In the genomic region with DNA sequence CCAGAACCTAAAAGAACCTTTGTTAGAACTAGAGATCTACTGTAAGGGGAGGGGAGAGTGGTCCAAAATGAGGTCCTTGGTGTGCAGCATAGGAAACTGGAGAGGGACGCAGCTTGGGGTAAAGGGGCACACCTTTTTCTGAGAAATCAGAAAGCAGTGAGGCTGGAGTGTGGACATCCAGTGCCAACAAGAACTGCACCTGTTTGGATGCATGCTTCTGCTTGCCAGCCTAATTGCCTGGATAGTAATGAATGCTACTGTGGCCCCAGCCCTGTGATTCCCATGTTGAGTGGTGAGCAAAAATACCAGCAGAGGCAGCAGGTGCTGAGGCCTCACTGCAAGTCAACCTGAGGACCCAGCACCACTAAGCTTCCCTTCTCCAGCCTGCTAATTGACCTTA, we compare ENCODE assay signal across 8 mouse cellular contexts. TPM values are rescaled to one million over a fixed set of nuclear protein-coding genes. Genes with fewer than 3 reads are reported as not detected.
DNase-seq lines count a peak whose midpoint lies in the region; ATAC-seq and TF ChIP-seq lines count a peak whose summit lies in the region.

No protein-coding gene starts in this region.

- H3K4me2 ChIP-seq in heart, embryonic 12.5 days, result peak overlapping the region; percentile 96
- peak overlapping the region; percentile 98 for H3K4me2 ChIP-seq in embryonic facial prominence, embryonic 11.5 days (ENCODE audit: low read depth, low read length)
- H3K4me2 ChIP-seq in intestine, postnatal 0 days (replicated peaks; ENCODE audit: low read depth), result peak overlapping the region; percentile 72
- H3K4me2 ChIP-seq in midbrain, embryonic 14.5 days (ENCODE audit: low read length), result peak overlapping the region; percentile 94

- H3K9ac ChIP-seq in heart, embryonic 12.5 days, result peak overlapping the region; percentile 79
- H3K9ac ChIP-seq in embryonic facial prominence, embryonic 11.5 days (replicated peaks; ENCODE audit: low read length), result peak overlapping the region; percentile 69
- H3K9ac ChIP-seq in intestine, postnatal 0 days (ENCODE audit: low read depth, low read length), result peak overlapping the region; percentile 68
- peak overlapping the region; percentile 75 for H3K9ac ChIP-seq in midbrain, embryonic 14.5 days (replicated peaks; ENCODE audit: low read length)

- no peaks in the 10 kb centered on the region for H3K36me3 ChIP-seq in heart, embryonic 12.5 days
- H3K36me3 ChIP-seq in embryonic facial prominence, embryonic 11.5 days (replicated peaks; ENCODE audit: control insufficient read depth, insufficient read depth, low read depth, low read length), result no peaks in the 10 kb centered on the region
- H3K36me3 ChIP-seq in intestine, postnatal 0 days (ENCODE audit: control insufficient read depth, insufficient read depth), result no peaks in the 10 kb centered on the region
- H3K36me3 ChIP-seq in midbrain, embryonic 14.5 days (ENCODE audit: control insufficient read depth, insufficient read depth, low read length), result no peaks in the 10 kb centered on the region

- no peak for TF ChIP-seq CTCF in intestine, postnatal 0 days (IDR thresholded peaks at IDR 0.05; ENCODE audit: low read depth)

- DNase-seq in heart, postnatal 4 days, result no peak
- DNase-seq in embryonic facial prominence, embryonic 11.5 days (ENCODE audit: low spot score), result no peak
- DNase-seq in midbrain, embryonic 14.5 days, result peak; percentile 17
- DNase-seq in cerebellum, adult 9-11 months, result no peak
- no peak for DNase-seq in thymus, postnatal 4 days
- DNase-seq in gastrocnemius, adult 18-20 months (ENCODE audit: low spot score), result no peak

- no peak overlapping the region for H3K27ac ChIP-seq in heart, embryonic 12.5 days (ENCODE audit: poor library complexity, severe bottlenecking)
- H3K27ac ChIP-seq in embryonic facial prominence, embryonic 11.5 days (replicated peaks; ENCODE audit: low read depth, low read length), result no peak overlapping the region
- no peak overlapping the region for H3K27ac ChIP-seq in intestine, postnatal 0 days (ENCODE audit: low read depth, low read length)
- no peak overlapping the region for H3K27ac ChIP-seq in midbrain, embryonic 14.5 days (replicated peaks; ENCODE audit: low read depth, low read length)

- no peaks in the 10 kb centered on the region for H3K9me3 ChIP-seq in heart, embryonic 12.5 days (replicated peaks)
- no peaks in the 10 kb centered on the region for H3K9me3 ChIP-seq in embryonic facial prominence, embryonic 11.5 days (replicated peaks; ENCODE audit: control insufficient read depth, low read length)
- H3K9me3 ChIP-seq in intestine, postnatal 0 days (ENCODE audit: control insufficient read depth), result no peaks in the 10 kb centered on the region
- H3K9me3 ChIP-seq in midbrain, embryonic 14.5 days (ENCODE audit: control insufficient read depth, low read length), result no peaks in the 10 kb centered on the region

- 0 out of 2 replicates have a peak, but pooled peaks have one; percentile 7 for ATAC-seq in heart, embryonic 12.5 days (ENCODE audit: insufficient number of reproducible peaks, low FRiP score)
- ATAC-seq in embryonic facial prominence, embryonic 11.5 days (replicated peaks; ENCODE audit: insufficient number of reproducible peaks, low FRiP score, low TSS enrichment, low read depth), result no peak
- ATAC-seq in intestine, postnatal 0 days, result peak; percentile 23; the same call in 1 of the 2 replicates
- ATAC-seq in midbrain, embryonic 14.5 days (ENCODE audit: low FRiP score, low TSS enrichment), result no peak

- H3K4me1 ChIP-seq in heart, embryonic 12.5 days (replicated peaks), result 0 out of 2 replicates have a peak, but pooled peaks cover 4% of the 10 kb centered on the region
- H3K4me1 ChIP-seq in embryonic facial prominence, embryonic 11.5 days (ENCODE audit: control insufficient read depth, insufficient read depth, low read length), result 0 out of 2 replicates have a peak, but pooled peaks cover 3% of the 10 kb centered on the region
- 0 out of 2 replicates have a peak, but pooled peaks cover 3% of the 10 kb centered on the region for H3K4me1 ChIP-seq in intestine, postnatal 0 days (replicated peaks; ENCODE audit: control insufficient read depth, insufficient read depth, low read length)
- peaks cover 9% of the 10 kb centered on the region; the same call in 1 of the 2 replicates for H3K4me1 ChIP-seq in midbrain, embryonic 14.5 days (ENCODE audit: control insufficient read depth, insufficient read depth, low read length)

- 42% methylated on average over 1 of the region's 1 CpGs for WGBS in heart, embryonic 12.5 days
- WGBS in embryonic facial prominence, embryonic 11.5 days, result 29% methylated on average over 1 of the region's 1 CpGs
- 45% methylated on average over 1 of the region's 1 CpGs for WGBS in intestine, postnatal 0 days
- 52% methylated on average over 1 of the region's 1 CpGs for WGBS in midbrain, embryonic 14.5 days

- peak overlapping the region; percentile 84 for H3K4me3 ChIP-seq in heart, embryonic 12.5 days
- peak overlapping the region; percentile 63 for H3K4me3 ChIP-seq in embryonic facial prominence, embryonic 11.5 days (ENCODE audit: low read depth, low read length)
- H3K4me3 ChIP-seq in intestine, postnatal 0 days (ENCODE audit: low read depth, low read length), result peak overlapping the region; percentile 66
- H3K4me3 ChIP-seq in midbrain, embryonic 14.5 days (replicated peaks; ENCODE audit: low read depth, low read length), result peak overlapping the region; percentile 69

- H3K27me3 ChIP-seq in heart, embryonic 12.5 days (replicated peaks), result peaks cover 28% of the 10 kb centered on the region
- peaks cover 14% of the 10 kb centered on the region for H3K27me3 ChIP-seq in embryonic facial prominence, embryonic 11.5 days (ENCODE audit: control insufficient read depth, insufficient read depth, low read length)
- no peaks in the 10 kb centered on the region for H3K27me3 ChIP-seq in intestine, postnatal 0 days (replicated peaks; ENCODE audit: control insufficient read depth, insufficient read depth, low read length)
- H3K27me3 ChIP-seq in midbrain, embryonic 14.5 days (ENCODE audit: control insufficient read depth, insufficient read depth, low read length), result peaks cover 17% of the 10 kb centered on the region; the same call in 1 of the 2 replicates

RNA-seq across cellular contexts. Expression of gene Cobl, which starts 0.5 kb away (rescaled TPM):
- polyA plus RNA-seq in heart, embryonic 12.5 days (2016; fragmentation: Nextera tagmentation; extraction: Ambion mirVana), result 34.8 and 39.4 TPM in 2 replicates
- total RNA-seq in heart, postnatal 4 days (2021), result 10 to 100 TPM; 48.6 to 50.2 TPM
- 3.6 and 3.8 TPM in 2 replicates for polyA plus RNA-seq in embryonic facial prominence, embryonic 11.5 days (2014; fragmentation: Nextera tagmentation; extraction: Ambion mirVana)
- 6.3 and 8.5 TPM in 2 replicates for polyA plus RNA-seq in intestine, postnatal 0 days (2015; fragmentation: Nextera tagmentation; extraction: Ambion mirVana)
- 10.4 and 13.1 TPM in 2 replicates for polyA plus RNA-seq in midbrain, embryonic 14.5 days (2014; fragmentation: Nextera tagmentation; extraction: Ambion mirVana)
- 100 to 1,000 TPM; 121 to 139 TPM for total RNA-seq in gastrocnemius, adult 18-20 months (2021)

Comparison
In these comparisons a context has a peak if more than half of its experiments do, and no peak if none do; other contexts are left out.
1. ATAC-seq: peak in heart, embryonic 12.5 days (single experiment) and intestine, postnatal 0 days (single experiment); none in embryonic facial prominence, embryonic 11.5 days (single experiment) and midbrain, embryonic 14.5 days (single experiment).
2. Peak in every context shown above with its lines, with median percentiles within 50 percentile points of each other: H3K4me2 ChIP-seq, H3K4me3 ChIP-seq and H3K9ac ChIP-seq.